Mouse (Mus musculus): ENCODE measurements around the gene Cntnap2.
A peak's percentile ranks its signal among the peaks of the same experiment; 100 is the strongest.

Cntnap2 gene

DNA sequence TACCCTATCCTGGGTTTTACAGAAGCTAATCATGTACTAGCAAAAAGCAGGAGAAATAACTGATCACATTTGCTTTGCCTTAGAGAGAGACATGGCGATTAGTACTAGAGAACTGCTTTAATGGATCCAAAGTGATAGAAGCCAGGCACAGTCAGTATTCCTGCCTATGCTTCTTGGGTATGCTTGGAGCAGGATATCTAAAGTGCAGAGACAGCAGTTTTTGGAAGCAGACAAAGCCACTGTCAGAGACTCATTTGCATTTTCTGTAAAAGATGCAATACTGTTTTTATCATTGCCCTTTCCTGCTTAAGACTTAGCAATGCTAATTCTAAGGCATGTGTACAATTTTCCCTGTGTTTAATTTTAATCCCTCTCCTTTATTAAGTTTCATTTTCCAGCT lies 1637.0 kb downstream of the Cntnap2 start:
- DNase-seq (ENCODE audit: low spot score in 2 of 2), result no peak

- no peak for DNase-seq (ENCODE audit: low spot score in 2 of 2)
Measured at GRCm38 (mm10) chr6:46699343-46699742, 1640.2 kb downstream of the Cntnap2 start.

DNA sequence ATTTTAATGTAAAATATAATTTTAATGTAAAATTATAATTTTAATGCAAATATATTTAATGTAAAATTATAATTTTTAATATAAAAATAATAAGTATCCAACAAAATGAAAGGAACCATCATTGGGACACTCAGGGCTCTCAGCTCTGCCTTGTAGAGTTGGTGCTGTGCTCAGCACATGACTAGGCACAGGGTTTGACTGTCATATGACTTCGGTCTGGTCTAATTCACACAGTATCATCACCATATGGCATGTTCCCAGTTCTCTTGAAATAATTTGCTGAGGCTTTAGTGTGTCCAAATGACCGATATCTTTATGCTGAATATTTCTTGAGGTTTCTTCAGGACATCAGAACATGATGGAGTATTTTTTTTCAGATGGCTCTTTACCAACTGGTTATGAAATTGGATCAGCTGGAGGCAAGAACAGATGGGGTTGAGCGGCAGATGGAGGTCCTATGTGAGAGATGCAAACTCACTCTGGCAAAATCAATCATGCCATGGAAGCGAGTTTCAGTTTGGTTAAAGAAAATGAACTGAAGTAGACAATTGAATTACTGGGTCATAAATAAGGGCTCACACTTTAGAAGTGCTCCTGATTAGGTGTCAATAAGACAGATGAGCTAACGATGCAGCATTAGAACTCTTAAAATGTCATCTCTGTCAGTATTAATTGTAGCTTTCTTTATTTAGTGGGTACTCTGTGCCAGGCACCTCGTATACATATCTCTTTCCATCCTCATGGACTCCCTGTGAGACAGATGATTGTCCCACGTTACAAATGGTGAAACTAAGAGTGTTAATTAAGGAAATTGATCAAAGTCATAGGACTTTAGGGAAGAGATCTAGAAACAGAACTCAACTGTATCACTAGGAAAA lies 1645.4 kb downstream of the Cntnap2 start:
- DNase-seq (ENCODE audit: low spot score in 2 of 2), result no peak

- DNase-seq (ENCODE audit: low spot score in 2 of 2), result no peak
Measured at GRCm38 (mm10) chr6:46705926-46706325, 1646.8 kb downstream of the Cntnap2 start.

DNA sequence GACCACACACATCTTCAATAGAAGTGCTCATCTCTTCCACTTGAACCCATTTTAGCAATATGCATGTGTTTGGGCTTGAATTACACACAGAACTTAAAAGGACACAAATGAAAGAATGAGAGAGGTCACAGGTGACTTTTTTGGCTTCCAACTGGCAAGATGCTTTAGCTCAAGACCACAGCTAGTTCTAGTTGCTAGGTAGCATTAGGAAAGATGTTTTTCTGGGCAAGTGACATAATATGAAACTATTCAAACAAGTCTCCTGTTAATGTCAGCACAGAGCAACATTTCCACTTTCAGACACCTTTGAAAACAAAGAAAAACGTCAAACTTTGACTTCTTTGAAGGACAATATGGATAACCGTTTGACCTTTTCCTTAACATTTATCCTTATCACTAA lies 1657.4 kb downstream of the Cntnap2 start:
- no peak for DNase-seq (ENCODE audit: low spot score in 2 of 2)

GRCm38 (mm10) chr6:46733794-46734193 lies 1674.6 kb downstream of the Cntnap2 start:
- no peak for DNase-seq (ENCODE audit: low spot score in 2 of 2)

- DNase-seq (ENCODE audit: low spot score in 2 of 2), result no peak
Measured at GRCm38 (mm10) chr6:46748448-46748847, 1689.3 kb downstream of the Cntnap2 start.

GRCm38 (mm10) chr6:46763481-46763880 lies 1704.3 kb downstream of the Cntnap2 start:
- no peak for DNase-seq (ENCODE audit: low spot score in 2 of 2)

GRCm38 (mm10) chr6:46774529-46774928 lies 1715.4 kb downstream of the Cntnap2 start:
- no peak for DNase-seq (ENCODE audit: low spot score in 2 of 2)

- DNase-seq (ENCODE audit: low spot score in 2 of 2), result no peak
Measured at GRCm38 (mm10) chr6:46802264-46803110, 1743.3 kb downstream of the Cntnap2 start.

- no peak for DNase-seq (ENCODE audit: low spot score in 2 of 2)
Measured at GRCm38 (mm10) chr6:46856635-46857034, 1797.5 kb downstream of the Cntnap2 start.

DNA sequence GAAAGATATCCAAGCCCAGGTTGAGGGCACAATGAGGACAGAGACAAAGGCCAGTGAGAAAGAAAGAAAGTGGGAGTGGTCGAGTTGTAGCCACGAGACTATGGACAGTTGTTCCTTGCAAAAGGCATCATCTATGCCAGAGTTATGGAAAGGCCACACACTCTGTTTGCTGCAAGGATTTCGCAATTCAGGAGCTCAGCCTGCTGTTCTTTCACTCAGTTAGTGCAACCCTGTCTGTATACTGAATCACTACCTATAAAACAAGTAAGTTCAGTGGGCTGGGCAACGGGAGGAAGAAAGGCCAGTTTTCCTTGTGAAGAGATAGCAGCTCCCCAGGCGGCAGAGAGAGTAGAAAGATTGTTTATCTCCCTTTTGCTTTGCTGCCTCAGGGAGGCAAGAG lies 1801.9 kb downstream of the Cntnap2 start:
- no peak for DNase-seq (ENCODE audit: low spot score in 2 of 2)

DNA sequence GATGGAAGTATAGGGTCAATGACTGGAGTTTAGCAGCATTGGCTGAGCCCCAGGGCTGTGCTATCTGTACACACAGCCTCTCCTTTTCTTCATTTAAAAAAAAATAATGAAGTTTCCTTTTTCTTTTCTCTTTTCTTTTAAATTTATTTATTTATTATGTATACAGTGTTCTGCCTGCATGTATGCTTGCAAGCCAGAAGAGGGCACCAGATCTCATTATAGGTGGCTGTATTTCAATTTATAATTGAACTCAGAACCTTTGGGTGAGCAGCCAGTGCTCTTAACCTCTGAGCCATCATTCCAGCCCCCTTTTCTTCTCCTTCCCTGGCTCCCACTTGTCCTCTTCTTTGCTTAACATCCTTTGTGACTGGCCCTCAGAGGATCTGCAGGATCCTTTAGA lies 1807.2 kb downstream of the Cntnap2 start:
- DNase-seq (ENCODE audit: low spot score in 2 of 2), result no peak

DNA sequence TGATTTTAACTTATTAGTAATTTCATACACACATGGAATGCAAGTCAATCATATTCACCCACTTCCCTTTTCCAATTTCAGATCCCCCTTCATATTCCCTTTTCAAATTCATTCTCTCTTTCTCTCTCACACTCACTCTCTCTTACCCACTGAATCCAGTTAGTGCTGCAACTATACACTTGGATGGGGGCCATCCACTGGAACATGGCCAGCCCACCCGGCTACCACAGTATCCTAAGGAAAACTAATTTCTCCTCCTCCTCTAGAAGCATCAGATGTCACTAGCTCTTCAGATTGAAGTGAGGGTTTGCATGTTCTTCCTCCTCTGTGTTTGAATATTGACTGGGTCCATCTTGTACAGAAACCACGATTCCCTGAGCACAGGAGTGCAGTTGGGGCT lies 1827.1 kb downstream of the Cntnap2 start:
- no peak for DNase-seq (ENCODE audit: low spot score in 2 of 2)

DNA sequence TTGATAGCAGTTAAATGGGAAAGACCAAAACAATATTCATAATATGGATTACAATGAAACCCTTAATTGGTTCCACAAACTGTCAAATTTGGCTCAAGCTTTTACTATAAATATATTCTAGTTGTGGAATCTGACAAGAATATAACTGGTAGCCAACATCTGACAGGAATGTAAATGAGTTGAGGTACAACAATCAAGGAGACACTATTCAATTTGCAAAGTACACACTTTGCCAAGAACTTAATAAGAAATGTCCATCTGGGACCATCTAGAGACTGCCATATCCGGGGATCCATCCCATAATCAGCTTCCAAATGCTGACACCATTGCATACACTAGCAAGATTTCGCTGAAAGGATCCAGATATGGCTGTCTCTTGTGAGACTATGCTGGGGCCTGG lies 1850.0 kb downstream of the Cntnap2 start:
- DNase-seq (ENCODE audit: low spot score in 2 of 2), result no peak

- DNase-seq (ENCODE audit: low spot score in 2 of 2), result no peak
Measured at GRCm38 (mm10) chr6:46918701-46919274, 1859.6 kb downstream of the Cntnap2 start.

GRCm38 (mm10) chr6:46919973-46920372 lies 1860.8 kb downstream of the Cntnap2 start:
- no peak for DNase-seq (ENCODE audit: low spot score in 2 of 2)

DNA sequence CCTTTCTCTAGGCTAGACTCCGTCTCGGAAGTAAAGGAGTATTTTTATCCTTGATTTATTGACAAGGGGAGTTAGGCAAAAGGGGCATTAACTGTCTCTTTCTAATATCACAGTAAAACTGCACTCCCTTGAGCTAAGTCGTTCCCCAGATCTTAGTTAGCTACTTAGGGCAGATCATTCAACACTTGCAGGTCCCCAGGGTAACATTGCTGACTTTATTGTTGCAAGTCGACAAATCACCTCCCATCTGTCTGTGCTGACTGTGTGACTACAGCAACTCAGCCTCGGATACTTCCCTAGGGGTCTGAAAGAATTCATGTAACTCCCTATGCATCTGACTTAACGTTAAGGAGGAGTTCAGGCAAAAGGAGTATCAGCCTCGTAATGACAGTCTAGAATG lies 1865.6 kb downstream of the Cntnap2 start:
- DNase-seq (ENCODE audit: low spot score in 2 of 2), result no peak

DNA sequence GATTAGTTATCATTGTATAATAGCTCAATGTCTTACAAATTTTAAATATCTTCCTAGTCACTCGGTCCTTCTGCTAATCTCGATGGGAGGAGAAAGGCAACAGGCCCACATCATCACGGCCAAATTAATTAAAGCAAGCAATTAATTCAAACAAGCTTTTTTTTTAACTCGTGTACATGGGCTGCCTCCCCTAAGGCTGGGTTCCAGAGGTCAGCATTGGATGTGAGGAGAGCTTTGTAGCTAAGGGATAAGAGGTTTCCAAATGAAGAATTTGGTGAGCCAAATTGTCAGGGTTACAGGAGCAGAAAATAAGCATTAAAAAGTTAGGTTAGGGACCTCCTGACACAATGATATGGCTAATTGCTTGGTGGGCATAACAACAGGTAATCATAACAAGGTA lies 1886.5 kb downstream of the Cntnap2 start:
- DNase-seq (ENCODE audit: low spot score in 2 of 2), result no peak

DNA sequence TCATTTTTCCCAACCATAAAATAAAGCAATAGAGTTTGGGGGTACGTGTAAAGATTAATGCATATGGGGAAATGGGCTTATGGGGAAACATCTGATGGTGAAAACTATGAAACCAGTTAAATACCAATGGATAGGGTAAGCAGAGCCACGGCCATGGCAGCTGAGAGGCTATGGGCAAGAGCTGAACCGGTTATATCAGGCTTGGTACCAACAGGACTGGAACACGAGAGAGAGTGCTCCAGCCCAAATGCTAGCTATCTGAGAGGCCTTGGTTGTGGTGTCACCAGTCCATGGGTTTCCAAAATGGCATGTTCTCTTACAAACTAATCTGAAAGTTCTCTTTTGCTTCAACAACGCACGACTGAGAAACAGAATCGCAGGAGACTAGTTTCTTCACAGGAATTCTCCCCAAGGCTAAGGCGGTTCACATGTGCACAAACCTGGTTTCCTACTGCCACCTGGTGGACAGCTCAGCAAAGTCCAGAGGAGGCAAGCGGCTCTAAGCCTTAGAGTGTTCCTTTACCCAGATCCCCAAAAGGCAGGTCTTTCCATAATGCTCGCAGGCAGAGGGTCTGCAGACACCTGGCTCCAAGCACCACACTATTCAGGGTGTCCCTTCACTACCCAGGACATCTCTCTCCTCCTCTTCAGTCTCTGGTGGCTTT lies 1902.0 kb downstream of the Cntnap2 start:
- peak in 1 of 2 experiments; percentile 4 for DNase-seq (ENCODE audit: low spot score in 2 of 2)

GRCm38 (mm10) chr6:46963261-46963660 lies 1904.1 kb downstream of the Cntnap2 start:
- DNase-seq (ENCODE audit: low spot score in 2 of 2), result no peak

- no peak for DNase-seq (ENCODE audit: low spot score in 2 of 2)
Measured at GRCm38 (mm10) chr6:46963693-46964092, 1904.5 kb downstream of the Cntnap2 start.

Data from natural killer cell, adult 2 months (primary cell).